Mouse (Mus musculus) midbrain, embryonic 11.5 days (tissue): ENCODE data around the gene Lgr4. TPM values are rescaled to one million over a fixed set of nuclear protein-coding genes. Genes with fewer than 3 reads are reported as not detected.
A peak's percentile ranks its signal among the peaks of the same experiment; 100 is the strongest.

Experiments used
- ATAC-seq: fragments of 200-750 bp; cut with Nextera tagmentation; 2 replicates; pipeline ENCODE4 v1.8.0; 2017; ENCODE audit warnings: moderate TSS enrichment, moderate library complexity; ENCODE audit not compliant: low FRiP score
- DNase-seq: peaks from one replicate; pipeline ENCODE4 v3.0.0; 2015; ENCODE audit warnings: low spot score; ENCODE audit errors: missing footprints
- H3K27ac ChIP-seq: fragments of 300-500 bp; sonication (generic); 2 replicates; pipeline ENCODE4 v1.5.1; 2014; ENCODE audit warnings: low read depth, low read length
- H3K27me3 ChIP-seq: fragments of 300-500 bp; sonication (generic); 2 replicates; pipeline ENCODE4 v1.6.1; 2014; ENCODE audit warnings: mild to moderate bottlenecking, low read length, moderate library complexity, mixed read lengths; ENCODE audit not compliant: control insufficient read depth, insufficient read depth
- H3K36me3 ChIP-seq: fragments of 300-500 bp; sonication (generic); 2 replicates; pipeline ENCODE4 v1.6.1; 2014; ENCODE audit warnings: mild to moderate bottlenecking, low read length, moderate library complexity, mixed read lengths; ENCODE audit not compliant: control insufficient read depth, insufficient read depth
- H3K4me1 ChIP-seq: fragments of 300-500 bp; sonication (generic); 2 replicates; pipeline ENCODE4 v1.6.1; 2014; ENCODE audit warnings: low read length; ENCODE audit not compliant: control insufficient read depth, insufficient read depth
- H3K4me2 ChIP-seq: fragments of 300-500 bp; sonication (generic); 2 replicates; pipeline ENCODE4 v1.6.1; 2014; ENCODE audit warnings: mild to moderate bottlenecking, moderate library complexity
- H3K4me3 ChIP-seq: fragments of 300-500 bp; sonication (generic); 2 replicates; pipeline ENCODE4 v1.5.1; 2014; ENCODE audit warnings: low read depth, low read length
- H3K9ac ChIP-seq: fragments of 300-500 bp; sonication (generic); 2 replicates; pipeline ENCODE4 v1.6.1; 2014; ENCODE audit warnings: low read length
- H3K9me3 ChIP-seq: fragments of 300-500 bp; sonication (generic); 2 replicates; pipeline ENCODE4 v1.6.1; 2016; ENCODE audit warnings: low read length; ENCODE audit not compliant: control insufficient read depth
- WGBS: fragments of 180-500 bp; shearing (Covaris S2); extraction: QIAGEN DNeasy Blood & Tissue Kit; methylation state at CpG from one replicate; pipeline ENCODE4 v1.1.7; 2014; 5-methylcytosine and 5-hydroxymethylcytosine counted together
- polyA plus RNA-seq: library from polyadenylated mRNA; unstranded; fragments of >200 nt; fragmentation: Nextera tagmentation; extraction: Ambion mirVana; gene quantifications from 2 replicates; pipeline ENCODE4 v1.2.1, GENCODE M21; 2014

Lgr4 gene
- polyA plus RNA-seq, 1 experiment from 2014 or later = 15.8 TPM

DNA sequence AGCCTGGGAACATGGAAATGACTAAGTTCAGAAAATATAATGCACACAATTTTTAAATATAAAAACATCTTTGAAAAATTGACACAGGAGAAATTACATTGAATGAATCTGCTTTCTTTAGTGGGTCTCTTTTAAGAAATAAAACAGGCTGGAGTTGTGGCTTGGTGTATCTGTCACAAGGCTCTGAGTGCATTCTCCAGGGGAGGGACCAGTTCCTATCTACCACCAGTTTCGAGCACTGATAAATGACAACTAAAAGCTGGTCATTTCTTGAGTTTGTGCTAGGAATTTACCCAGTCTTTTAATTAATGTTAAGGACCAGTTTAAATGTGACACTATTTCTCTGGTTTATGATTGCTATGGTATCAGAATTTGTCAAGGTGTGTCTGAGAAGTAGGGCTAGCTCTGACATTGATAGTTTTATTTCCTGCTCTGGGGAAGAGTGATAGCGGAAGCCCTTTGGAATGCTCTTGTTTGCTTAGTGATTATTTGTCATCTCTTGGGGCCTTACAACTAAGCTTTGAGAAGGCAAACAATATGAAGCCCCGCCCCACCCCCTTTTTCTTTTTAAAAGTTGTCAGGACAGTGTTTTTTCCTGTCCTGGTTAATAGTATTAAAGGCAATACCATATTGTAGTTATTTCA is 88.3 kb downstream of the Lgr4 start:
- Histone ChIP-seq H3K4me3 (no peak overlapping the region), H3K4me2 (no peak overlapping the region), H3K9ac (no peak overlapping the region), H3K9me3 (no peaks in the 10 kb centered on the region), H3K27ac (no peak overlapping the region), H3K36me3 (no peaks in the 10 kb centered on the region), H3K27me3 (no peaks in the 10 kb centered on the region), H3K4me1 (no peaks in the 10 kb centered on the region)
- ATAC-seq = no peak
- DNase-seq = peak; percentile 49
- 82% methylated on average over 3 of the region's 3 CpGs for WGBS

DNA sequence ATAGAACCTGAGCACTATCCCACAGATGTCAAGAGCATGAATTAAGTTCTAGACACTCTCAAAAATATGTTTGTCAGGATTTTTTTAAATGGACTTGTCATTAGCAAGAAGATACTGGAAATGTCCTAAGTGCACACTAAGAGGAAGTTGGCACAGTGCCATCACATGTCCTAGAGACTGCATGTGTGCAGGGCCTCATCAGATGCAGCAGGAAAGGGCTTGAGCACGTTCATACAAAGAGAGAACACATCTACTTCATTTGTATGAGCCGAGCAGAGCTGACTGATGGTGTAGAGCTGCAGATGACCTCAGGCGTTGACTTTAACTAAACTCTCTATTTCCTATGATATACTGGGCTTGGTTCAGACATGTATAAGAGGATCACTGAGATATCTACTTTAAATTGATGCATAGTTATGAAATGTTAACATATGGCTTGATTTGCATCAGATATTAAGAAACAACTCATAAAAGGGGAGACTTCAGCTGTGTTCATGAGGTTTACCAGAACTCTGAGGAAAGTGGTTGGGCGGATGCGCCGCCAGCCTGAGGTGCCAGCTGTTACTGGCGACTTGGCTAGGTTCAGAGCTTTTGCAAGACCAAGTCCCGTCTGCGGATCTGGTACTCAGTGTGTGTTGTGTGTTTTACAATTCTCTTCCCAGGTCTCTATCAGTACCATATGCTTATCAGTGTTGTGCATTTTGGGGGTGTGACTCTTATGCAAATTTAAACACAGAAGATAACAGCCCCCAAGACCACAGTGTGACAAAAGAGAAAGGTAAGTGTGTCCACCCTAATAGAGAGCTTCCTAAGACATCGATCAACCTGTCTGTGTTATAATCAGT is 90.2 kb downstream of the Lgr4 start:
- H3K4me3 ChIP-seq = no peak overlapping the region
- H3K27me3 ChIP-seq = no peaks in the 10 kb centered on the region
- H3K27ac ChIP-seq = no peak overlapping the region
- DNase-seq = peak; percentile 75
- no peak overlapping the region for H3K4me2 ChIP-seq
- no peak overlapping the region for H3K9ac ChIP-seq
- no peaks in the 10 kb centered on the region for H3K4me1 ChIP-seq
- 91% methylated on average over 10 of the region's 10 CpGs for WGBS
- no peaks in the 10 kb centered on the region for H3K9me3 ChIP-seq
- no peak for ATAC-seq
- H3K36me3 ChIP-seq = no peaks in the 10 kb centered on the region

DNA sequence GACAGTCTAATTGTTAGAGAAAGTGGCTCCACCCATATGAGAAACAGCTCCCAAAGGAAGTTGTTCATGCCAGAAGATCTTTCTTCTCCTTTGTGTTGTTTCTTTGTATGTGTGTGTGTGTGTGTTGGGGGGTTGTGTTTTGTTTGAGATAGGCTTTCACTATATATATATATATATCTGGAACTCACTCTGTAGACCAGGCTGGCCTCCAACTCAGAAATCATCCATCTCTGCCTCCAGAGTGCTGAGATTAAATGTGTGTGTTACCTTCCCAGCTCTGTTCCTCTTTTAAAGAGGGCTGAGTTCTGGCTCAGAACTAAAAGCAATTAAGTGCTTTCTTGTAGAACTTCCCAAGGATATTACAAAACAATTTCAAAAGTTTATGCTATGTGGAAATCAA is 92.0 kb downstream of the Lgr4 start:
- no peaks in the 10 kb centered on the region for H3K36me3 ChIP-seq

DNA sequence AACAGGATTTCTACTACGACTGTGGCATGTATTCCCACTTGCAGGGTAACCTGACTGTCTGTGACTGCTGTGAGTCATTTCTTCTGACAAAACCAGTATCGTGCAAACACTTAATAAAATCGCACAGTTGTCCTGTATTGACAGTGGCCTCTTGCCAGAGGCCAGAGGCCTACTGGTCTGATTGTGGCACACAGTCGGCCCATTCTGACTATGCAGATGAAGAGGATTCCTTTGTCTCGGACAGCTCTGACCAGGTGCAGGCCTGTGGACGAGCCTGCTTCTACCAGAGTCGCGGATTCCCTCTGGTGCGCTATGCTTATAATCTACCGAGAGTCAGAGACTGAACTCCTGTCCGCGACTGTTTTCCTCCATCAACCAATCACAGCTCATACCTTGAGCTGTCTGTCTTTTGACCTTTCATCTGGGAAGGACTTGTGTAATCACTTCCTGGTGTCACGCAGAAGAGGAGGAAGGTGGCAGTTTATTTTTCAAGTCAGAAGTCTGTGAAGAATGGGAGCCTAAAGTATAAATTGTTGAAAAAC is 94.8 kb downstream of the Lgr4 start:
- no peak overlapping the region for H3K27ac ChIP-seq
- no peak overlapping the region for H3K4me2 ChIP-seq
- DNase-seq (peak; percentile 67), ATAC-seq (no peak)
- no peaks in the 10 kb centered on the region for H3K9me3 ChIP-seq
- no peak overlapping the region for H3K4me3 ChIP-seq
- WGBS = 89% methylated on average over 13 of the region's 13 CpGs
- H3K9ac ChIP-seq = no peak overlapping the region
- H3K27me3 ChIP-seq = no peaks in the 10 kb centered on the region
- no peaks in the 10 kb centered on the region for H3K4me1 ChIP-seq
- no peaks in the 10 kb centered on the region for H3K36me3 ChIP-seq

More for the DNA sequence above, 92.0 kb downstream of the Lgr4 start:
- DNase-seq (peak; percentile 14), ATAC-seq (no peak)
- Histone ChIP-seq H3K4me2 (no peak overlapping the region), H3K9ac (no peak overlapping the region), H3K4me3 (no peak overlapping the region), H3K27me3 (no peaks in the 10 kb centered on the region), H3K4me1 (no peaks in the 10 kb centered on the region), H3K9me3 (no peaks in the 10 kb centered on the region), H3K27ac (no peak overlapping the region)

DNA sequence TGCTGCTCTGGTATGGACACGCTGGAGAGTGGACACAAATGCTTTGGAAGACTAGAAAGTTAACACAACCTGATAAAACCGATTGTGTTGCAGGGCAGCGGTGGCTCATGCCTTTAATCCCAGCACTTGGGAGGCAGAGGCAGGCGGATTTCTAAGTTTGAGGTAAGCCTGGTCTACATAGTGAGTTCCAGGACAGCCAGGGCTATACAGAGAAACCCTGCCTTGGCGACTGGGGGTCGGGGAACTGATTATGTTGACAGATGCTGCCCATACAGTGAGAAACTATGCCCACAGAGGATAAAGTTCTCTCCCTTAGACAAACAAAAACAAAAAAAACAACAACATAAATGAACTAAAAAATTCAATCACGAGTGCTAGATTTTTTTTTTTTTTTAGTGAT is 99.6 kb downstream of the Lgr4 start:
- no peaks in the 10 kb centered on the region for H3K9me3 ChIP-seq
- no peak overlapping the region; the same call in 1 of the 2 replicates for H3K27ac ChIP-seq
- 43% methylated on average over 7 of the region's 7 CpGs for WGBS
- ATAC-seq = peak; percentile 34
- H3K4me1 ChIP-seq = peaks cover 23% of the 10 kb centered on the region
- no peaks in the 10 kb centered on the region for H3K27me3 ChIP-seq
- H3K4me2 ChIP-seq = peak overlapping the region; percentile 81
- peak overlapping the region; percentile 65 for H3K4me3 ChIP-seq
- peak overlapping the region; percentile 85 for H3K9ac ChIP-seq
- peak; percentile 85 for DNase-seq
- peaks cover 7% of the 10 kb centered on the region for H3K36me3 ChIP-seq

DNA sequence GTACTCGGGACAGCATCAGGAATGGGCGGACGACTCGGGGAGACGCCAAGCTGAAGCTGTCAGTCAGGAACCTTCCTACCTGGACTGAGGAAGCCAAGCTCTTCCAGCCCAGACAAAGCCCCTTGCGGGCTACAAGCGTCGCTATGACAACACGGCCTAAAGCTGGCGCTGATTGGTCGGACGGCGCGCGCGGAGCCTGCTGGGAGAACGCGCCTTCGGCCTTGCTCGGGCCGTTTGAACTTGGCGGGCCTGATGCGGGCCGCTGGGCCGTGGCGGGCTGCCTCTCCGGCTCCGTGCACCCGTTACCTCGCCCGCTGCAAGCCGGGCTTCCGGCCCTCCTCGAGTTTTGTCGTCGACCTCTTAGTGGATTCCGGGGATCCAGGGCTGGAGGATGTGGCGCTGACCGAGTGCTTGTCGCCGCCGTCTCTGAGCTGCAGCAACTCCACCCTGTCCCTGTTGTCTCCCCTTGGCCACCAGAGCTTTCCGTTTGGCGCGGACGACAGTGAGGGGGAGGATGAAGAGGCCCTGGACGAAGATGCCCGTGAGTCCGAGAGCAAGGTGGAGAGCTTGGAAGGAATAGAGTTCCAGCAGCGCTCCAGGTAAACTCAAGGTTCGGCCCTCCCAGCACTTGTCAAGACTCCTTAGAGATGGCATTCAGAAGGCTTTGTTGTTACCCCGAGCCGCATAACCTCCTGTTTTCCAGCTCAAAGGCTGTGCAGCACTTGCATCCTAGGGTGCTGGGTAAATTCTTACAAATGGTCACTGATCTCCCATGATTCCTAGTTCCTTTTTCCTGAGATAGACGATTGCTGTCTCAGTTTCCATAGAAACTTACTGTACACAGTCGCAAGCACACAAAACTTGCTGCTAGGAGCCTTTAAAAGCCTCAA is 100.4 kb downstream of the Lgr4 start, which contains the start of gene Ccdc34:
Gene Ccdc34, plus strand, starts transcription at position 202 of the 890 bp plus-strand sequence.
- Histone ChIP-seq H3K4me3 (peak within 1 kb of the TSS; percentile 65), H3K4me2 (peak within 1 kb of the TSS; percentile 81), H3K36me3 (peaks cover 7% of the 10 kb centered on the region), H3K9me3 (no peaks in the 10 kb centered on the region), H3K27me3 (no peaks in the 10 kb centered on the region), H3K27ac (peak within 1 kb of the TSS; percentile 87), H3K9ac (peak within 1 kb of the TSS; percentile 85), H3K4me1 (peaks cover 23% of the 10 kb centered on the region)
- ATAC-seq (peak; percentile 100), DNase-seq (peak; percentile 99)
- under 1% methylated on average over 55 of the region's 55 CpGs for WGBS

DNA sequence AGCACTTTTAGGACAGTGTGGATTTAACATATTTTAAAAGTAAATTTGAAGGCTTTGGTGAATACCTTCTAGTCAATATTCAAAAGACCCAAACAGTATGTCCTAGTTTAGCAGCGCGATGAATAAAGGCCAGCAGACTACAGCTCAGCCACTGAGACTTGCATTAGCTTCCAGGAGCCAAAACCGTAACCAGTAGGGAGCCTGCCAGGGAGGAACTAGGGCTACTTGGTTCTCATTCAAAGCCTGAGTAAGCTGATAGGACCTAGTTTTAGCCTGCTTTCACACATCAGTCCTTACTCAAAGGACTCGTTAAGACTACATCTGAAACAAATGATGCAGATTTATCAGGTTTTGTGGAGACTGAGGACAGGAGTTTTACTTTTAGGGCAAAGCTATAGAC is 102.2 kb downstream of the Lgr4 start:
- ATAC-seq (no peak), DNase-seq (no peak)
- no peaks in the 10 kb centered on the region for H3K27me3 ChIP-seq
- peak overlapping the region; percentile 85; the same call in 1 of the 2 replicates for H3K9ac ChIP-seq
- H3K27ac ChIP-seq = no peak overlapping the region
- H3K36me3 ChIP-seq = peaks cover 10% of the 10 kb centered on the region
- peaks cover 23% of the 10 kb centered on the region for H3K4me1 ChIP-seq
- H3K4me3 ChIP-seq = no peak overlapping the region
- peak overlapping the region; percentile 81 for H3K4me2 ChIP-seq
- 87% methylated on average over 4 of the region's 4 CpGs for WGBS
- no peaks in the 10 kb centered on the region for H3K9me3 ChIP-seq

DNA sequence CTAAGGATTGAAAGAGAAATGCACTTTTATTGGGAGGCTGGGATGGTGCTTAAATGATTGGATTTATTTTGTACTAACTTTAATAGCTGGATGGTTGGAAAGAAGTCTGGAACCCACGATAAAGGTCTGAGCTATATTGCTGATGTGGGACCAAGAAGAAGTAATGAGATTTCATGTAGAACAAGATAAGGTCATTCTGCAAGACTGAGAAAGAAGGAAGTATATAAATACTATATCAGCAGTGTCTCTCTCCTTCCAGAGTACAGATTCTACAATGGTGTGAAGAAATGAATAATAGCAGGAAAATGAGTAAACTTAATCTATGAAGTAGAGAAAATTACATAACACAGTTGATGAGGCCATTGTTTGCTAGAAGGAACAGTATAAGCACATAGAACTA is 103.0 kb downstream of the Lgr4 start:
- Histone ChIP-seq H3K9me3 (no peaks in the 10 kb centered on the region), H3K27ac (no peak overlapping the region), H3K4me2 (no peak overlapping the region), H3K4me3 (no peak overlapping the region), H3K9ac (no peak overlapping the region), H3K4me1 (peaks cover 23% of the 10 kb centered on the region), H3K36me3 (peaks cover 10% of the 10 kb centered on the region), H3K27me3 (no peaks in the 10 kb centered on the region)
- no peak for ATAC-seq
- 91% methylated on average over 1 of the region's 1 CpGs for WGBS
- no peak for DNase-seq
